Comparison of ENCODE assay signal across 25 mouse cellular contexts in the genomic region with DNA sequence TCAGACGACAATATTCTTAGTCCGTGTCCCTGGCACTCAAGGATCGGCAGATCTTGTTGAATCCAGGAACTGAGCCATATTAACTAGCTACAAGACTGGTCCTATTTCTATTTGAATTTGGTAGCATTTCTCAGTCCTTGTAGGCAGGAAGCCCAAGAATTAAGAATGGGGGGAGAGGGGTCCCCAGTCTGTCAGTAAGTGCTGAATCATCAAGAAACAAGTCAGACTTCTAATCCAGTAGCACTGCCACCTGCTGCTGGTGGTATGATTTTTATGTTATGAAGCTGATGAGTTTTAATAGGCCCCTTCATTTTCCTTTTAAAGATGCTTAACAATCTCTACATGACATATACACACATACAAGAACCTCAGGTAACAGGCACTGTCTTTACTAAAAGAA. TPM values are rescaled to one million over a fixed set of nuclear protein-coding genes. Genes with fewer than 3 reads are reported as not detected.
"Had no signal": no experiment of that assay in that cellular context is flagged by ENCODE, and none has a peak within 500 bp of the region (broad histone marks: within the 10 kb centered on the region; RNA-seq: fewer than 3 reads in every experiment).

No protein-coding gene starts in this region.

- H3K27me3 ChIP-seq: midbrain, embryonic 12.5 days; neural tube, embryonic 13.5 days; neural tube, embryonic 15.5 days had no signal

- H3K27ac ChIP-seq: liver, embryonic 14.5 days; midbrain, embryonic 10.5 days; midbrain, embryonic 12.5 days; neural tube, embryonic 13.5 days; neural tube, embryonic 15.5 days had no signal

- H3K9me3 ChIP-seq: midbrain, embryonic 10.5 days; midbrain, embryonic 12.5 days; neural tube, embryonic 13.5 days; neural tube, embryonic 15.5 days had no signal

- DNase-seq: lung, adult 18-20 months; lung, embryonic 14.5 days; lung, postnatal 10 days; midbrain, embryonic 14.5 days; retina, postnatal 1 day; right cerebral cortex, adult 18-20 months; right cerebral cortex, postnatal 25 days; right cerebral cortex, postnatal 4 days; thymus, adult 2 months; thymus, postnatal 14 days; thymus, postnatal 36 days had no signal

- H3K4me3 ChIP-seq: midbrain, embryonic 10.5 days; midbrain, embryonic 12.5 days; myocyte; neural tube, embryonic 13.5 days; neural tube, embryonic 15.5 days had no signal

- H3K9ac ChIP-seq: liver, embryonic 14.5 days; lung, embryonic 14.5 days; midbrain, embryonic 12.5 days; neural tube, embryonic 13.5 days; neural tube, embryonic 15.5 days had no signal

- H3K36me3 ChIP-seq: midbrain, embryonic 10.5 days; midbrain, embryonic 12.5 days; neural tube, embryonic 13.5 days; neural tube, embryonic 15.5 days had no signal

RNA-seq across cellular contexts. Expression of a gene that starts 32.1 kb away (rescaled TPM):
- total RNA-seq: megakaryocyte, adult 5-6 weeks; megakaryocyte-erythroid progenitor cell, adult 5-6 weeks had no signal
- polyA plus RNA-seq: liver, embryonic 14.5 days; liver, embryonic 16.5 days; lung, embryonic 14.5 days; lung, embryonic 16.5 days; midbrain, embryonic 10.5 days; midbrain, embryonic 12.5 days; neural tube, embryonic 11.5 days; small intestine, adult 2 months; stomach, embryonic 14.5 days; stomach, embryonic 16.5 days; thymus, adult 2 months had no signal

RNA-seq across cellular contexts. Expression of a gene that starts 42.0 kb away (rescaled TPM):
- total RNA-seq: megakaryocyte, adult 5-6 weeks; megakaryocyte-erythroid progenitor cell, adult 5-6 weeks had no signal
- polyA plus RNA-seq: liver, embryonic 14.5 days; liver, embryonic 16.5 days; midbrain, embryonic 12.5 days; myocyte; neural tube, embryonic 11.5 days had no signal
